Mouse (Mus musculus): ENCODE data around the gene Ank2.

DNA sequence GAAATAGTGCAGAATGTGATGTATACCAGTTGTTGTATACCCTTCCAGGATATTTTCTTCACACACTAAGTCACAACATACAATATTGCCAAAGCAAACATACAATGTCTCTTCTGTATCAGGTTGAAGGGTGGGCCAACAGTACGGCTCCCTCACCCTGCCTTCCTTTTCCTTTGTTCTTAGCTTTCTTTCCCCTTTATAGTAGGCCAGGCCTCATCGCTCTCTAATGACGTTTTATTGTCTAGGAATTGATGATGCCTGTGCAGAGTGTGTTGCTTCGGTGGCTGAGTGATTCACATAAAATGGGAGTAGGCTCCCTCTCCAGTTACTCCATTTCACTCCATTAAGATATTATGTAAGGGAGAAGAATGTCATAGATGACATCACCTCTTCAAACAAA lies 612.5 kb downstream of the Ank2 start:
- TF ChIP-seq GATA1 (IDR thresholded peaks at IDR 0.05; ENCODE audit: borderline replicate concordance, low read length): no peak
- TF ChIP-seq FLI1 (IDR thresholded peaks at IDR 0.05; ENCODE audit: low read length): no peak
